Mouse (Mus musculus) neural tube, embryonic 13.5 days (tissue): Measurements from ENCODE around the gene Mgme1. TPM values are rescaled to one million over a fixed set of nuclear protein-coding genes. Genes with fewer than 3 reads are reported as not detected.

Source experiments
- ATAC-seq: fragments of 200-750 bp; cut with Nextera tagmentation; 2 replicates; pipeline ENCODE4 v1.8.0; 2017; ENCODE audit warnings: low read depth, mild to moderate bottlenecking, moderate TSS enrichment, moderate library complexity
- H3K27ac ChIP-seq: fragments of 300-500 bp; sonication (generic); replicated peaks from 2 replicates; pipeline ENCODE4 v1.5.1; 2015; ENCODE audit warnings: moderate library complexity, mild to moderate bottlenecking, inconsistent platforms
- H3K27me3 ChIP-seq: fragments of 300-500 bp; sonication (generic); 2 replicates; pipeline ENCODE4 v1.6.1; 2015; ENCODE audit warnings: mild to moderate bottlenecking, inconsistent platforms
- H3K36me3 ChIP-seq: fragments of 300-500 bp; sonication (generic); 2 replicates; pipeline ENCODE4 v1.6.1; 2015; ENCODE audit warnings: mild to moderate bottlenecking, inconsistent platforms
- H3K4me1 ChIP-seq: fragments of 300-500 bp; sonication (generic); replicated peaks from 2 replicates; pipeline ENCODE4 v1.6.1; 2015; ENCODE audit warnings: inconsistent platforms
- H3K4me2 ChIP-seq: fragments of 300-500 bp; sonication (generic); 2 replicates; pipeline ENCODE4 v1.6.1; 2015; ENCODE audit warnings: inconsistent platforms, mild to moderate bottlenecking, moderate library complexity
- H3K4me3 ChIP-seq: fragments of 300-500 bp; sonication (generic); 2 replicates; pipeline ENCODE4 v1.5.1; 2015; ENCODE audit warnings: mild to moderate bottlenecking, inconsistent platforms
- H3K9ac ChIP-seq: fragments of 300-500 bp; sonication (generic); 2 replicates; pipeline ENCODE4 v1.6.1; 2015; ENCODE audit warnings: moderate library complexity, mild to moderate bottlenecking, inconsistent platforms
- H3K9me3 ChIP-seq: fragments of 300-500 bp; sonication (generic); 2 replicates; pipeline ENCODE4 v1.6.1; 2016; ENCODE audit warnings: inconsistent platforms
- WGBS: fragments of 180-500 bp; shearing (Covaris S2); methylation state at CpG from one replicate; pipeline ENCODE4 v1.1.7; 2015; 5-methylcytosine and 5-hydroxymethylcytosine counted together
- polyA plus RNA-seq: library from polyadenylated mRNA; unstranded; fragments of >200 nt; fragmentation: Nextera tagmentation; extraction: Ambion mirVana; gene quantifications from 2 replicates; pipeline ENCODE4 v1.2.1, GENCODE M21; 2015

Mgme1 gene
- 11.4 and 12.0 TPM in 2 replicates for polyA plus RNA-seq

- Histone ChIP-seq H3K27ac (peak within 1 kb of the TSS; percentile 90), H3K9ac (peak within 1 kb of the TSS; percentile 96), H3K4me1 (peaks cover 44% of the 10 kb centered on the region), H3K4me3 (peak within 1 kb of the TSS; percentile 94), H3K4me2 (peak within 1 kb of the TSS; percentile 74), H3K9me3 (no peaks in the 10 kb centered on the region), H3K36me3 (no peaks in the 10 kb centered on the region), H3K27me3 (no peaks in the 10 kb centered on the region)
- WGBS: under 1% methylated on average over 80 of the region's 93 CpGs
- peak; percentile 98 for ATAC-seq
Observed at GRCm38 (mm10) chr2:144270507-144271420, at the start of gene Mgme1, which contains the start of gene Snx5. Gene Mgme1, plus strand, starts transcription at chr2:144270663. Gene Snx5, minus strand, starts transcription at chr2:144270906.

DNA sequence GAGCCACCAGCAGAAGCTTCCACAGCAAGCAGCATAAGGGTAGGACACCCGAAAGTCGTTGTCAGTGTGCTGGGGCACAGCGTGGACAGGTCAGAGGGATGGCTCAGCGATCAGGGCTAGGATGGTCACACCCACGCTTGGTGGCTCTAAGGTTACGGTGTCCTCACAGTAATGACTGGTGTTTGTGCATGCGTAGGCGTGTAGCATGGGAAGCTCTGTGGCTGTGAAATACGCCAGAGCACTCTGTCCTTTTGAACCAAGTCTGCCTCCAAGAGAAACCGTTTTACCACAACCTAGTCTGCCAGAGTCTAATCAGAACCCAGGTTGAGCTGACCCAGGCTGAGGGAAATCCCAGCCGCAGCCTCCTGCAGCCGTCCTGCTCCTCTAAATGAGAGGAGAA lies 46.1 kb upstream of the Mgme1 start:
- WGBS: 64% methylated on average over 12 of the region's 12 CpGs
- no peak for ATAC-seq

GRCm38 (mm10) chr2:144226906-144227586 lies 43.4 kb upstream of the Mgme1 start:
- ATAC-seq: no peak; the same call in 1 of the 2 replicates
- H3K27me3 ChIP-seq: no peaks in the 10 kb centered on the region
- 81% methylated on average over 12 of the region's 12 CpGs for WGBS
- H3K9me3 ChIP-seq: no peaks in the 10 kb centered on the region; the same call in 1 of the 2 replicates
- no peak overlapping the region for H3K27ac ChIP-seq
- no peak overlapping the region for H3K4me3 ChIP-seq
- no peak overlapping the region for H3K4me2 ChIP-seq
- H3K36me3 ChIP-seq: no peaks in the 10 kb centered on the region
- H3K9ac ChIP-seq: no peak overlapping the region
- H3K4me1 ChIP-seq: 0 out of 2 replicates have a peak, but pooled peaks cover 3% of the 10 kb centered on the region

More for the DNA sequence above, 46.1 kb upstream of the Mgme1 start:
- Histone ChIP-seq H3K36me3 (no peaks in the 10 kb centered on the region), H3K9me3 (no peaks in the 10 kb centered on the region; the same call in 1 of the 2 replicates), H3K4me3 (no peak overlapping the region), H3K9ac (no peak overlapping the region), H3K27ac (no peak overlapping the region), H3K4me1 (0 out of 2 replicates have a peak, but pooled peaks cover 3% of the 10 kb centered on the region), H3K4me2 (no peak overlapping the region), H3K27me3 (no peaks in the 10 kb centered on the region)

DNA sequence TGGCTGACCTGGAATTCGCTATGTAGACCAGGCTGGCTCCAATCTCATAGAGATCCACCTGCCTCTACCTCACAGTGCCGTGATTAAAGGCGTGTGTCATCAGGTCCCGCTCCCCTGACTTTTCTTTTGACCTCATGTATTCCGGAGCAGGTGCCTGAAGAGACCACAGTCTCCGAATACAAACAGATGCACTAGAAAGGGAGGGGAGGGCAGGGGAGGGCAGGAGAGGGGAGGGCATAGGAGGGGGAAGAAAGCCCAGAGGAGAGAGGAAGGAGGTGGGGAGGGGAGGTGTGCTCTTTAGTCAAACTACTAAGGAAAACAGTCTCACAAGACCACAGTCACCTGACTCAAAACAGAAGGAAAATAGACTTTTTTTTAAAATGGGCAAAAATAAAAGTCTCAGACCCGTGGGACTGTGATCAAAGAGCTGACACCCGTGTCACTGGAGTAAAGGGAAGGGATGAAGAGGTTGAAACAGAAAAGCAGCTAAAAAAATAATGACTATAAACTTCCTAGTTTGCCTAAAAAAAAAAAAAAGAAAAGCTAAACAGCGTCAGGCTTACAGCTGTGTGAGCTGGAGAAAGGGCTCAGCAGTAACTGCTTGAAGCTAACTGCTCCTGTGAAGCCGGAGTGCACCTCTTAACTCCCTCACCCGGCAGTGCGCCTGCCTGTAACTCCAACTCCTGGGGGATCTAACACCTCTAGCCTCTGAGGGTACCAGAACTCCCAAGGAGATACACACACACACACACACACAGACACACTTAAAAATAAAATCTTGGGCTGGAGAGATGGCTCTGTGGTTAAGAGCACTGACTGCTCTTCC lies 41.7 kb upstream of the Mgme1 start:
- H3K4me3 ChIP-seq: no peak overlapping the region
- no peaks in the 10 kb centered on the region; the same call in 1 of the 2 replicates for H3K9me3 ChIP-seq
- no peaks in the 10 kb centered on the region for H3K36me3 ChIP-seq
- no peak overlapping the region for H3K27ac ChIP-seq
- no peak overlapping the region for H3K9ac ChIP-seq
- H3K4me2 ChIP-seq: no peak overlapping the region
- 0 out of 2 replicates have a peak, but pooled peaks cover 3% of the 10 kb centered on the region for H3K4me1 ChIP-seq
- WGBS: 78% methylated on average over 12 of the region's 12 CpGs
- ATAC-seq: no peak
- H3K27me3 ChIP-seq: no peaks in the 10 kb centered on the region

DNA sequence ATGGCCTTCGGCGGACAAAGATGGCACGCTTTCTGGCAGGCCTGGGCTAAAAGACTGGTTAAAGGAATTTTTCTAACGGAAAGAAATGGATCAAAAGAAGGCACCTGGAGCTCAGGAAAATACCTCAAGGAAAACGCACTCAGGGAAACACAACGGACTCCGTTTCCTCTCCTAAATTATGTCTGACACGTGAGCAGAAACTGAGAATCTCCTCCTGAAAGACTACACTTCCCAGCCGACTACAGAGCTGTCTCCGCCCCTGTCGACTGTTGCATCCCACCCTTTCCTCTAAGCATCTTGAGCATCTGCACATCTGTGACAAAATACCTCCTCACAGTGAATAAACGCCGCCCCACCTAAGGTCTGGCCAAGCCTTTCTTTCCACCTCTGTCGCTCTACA lies 40.8 kb upstream of the Mgme1 start:
- ATAC-seq: no peak
- 88% methylated on average over 14 of the region's 14 CpGs for WGBS

GRCm38 (mm10) chr2:144230498-144230897 lies 40.0 kb upstream of the Mgme1 start:
- Histone ChIP-seq H3K36me3 (no peaks in the 10 kb centered on the region), H3K9ac (no peak overlapping the region), H3K27me3 (no peaks in the 10 kb centered on the region), H3K4me2 (no peak overlapping the region), H3K4me1 (no peaks in the 10 kb centered on the region), H3K4me3 (no peak overlapping the region), H3K27ac (no peak overlapping the region), H3K9me3 (no peaks in the 10 kb centered on the region; the same call in 1 of the 2 replicates)
- WGBS: 71% methylated on average over 7 of the region's 7 CpGs
- ATAC-seq: no peak

More for the DNA sequence above, 40.8 kb upstream of the Mgme1 start:
- H3K9me3 ChIP-seq: no peaks in the 10 kb centered on the region; the same call in 1 of the 2 replicates
- H3K4me1 ChIP-seq: no peaks in the 10 kb centered on the region
- H3K4me3 ChIP-seq: no peak overlapping the region
- no peak overlapping the region for H3K27ac ChIP-seq
- H3K27me3 ChIP-seq: no peaks in the 10 kb centered on the region
- H3K36me3 ChIP-seq: no peaks in the 10 kb centered on the region
- H3K4me2 ChIP-seq: no peak overlapping the region
- no peak overlapping the region for H3K9ac ChIP-seq

- no peak overlapping the region for H3K4me3 ChIP-seq
- H3K4me2 ChIP-seq: no peak overlapping the region
- no peak for ATAC-seq
- H3K36me3 ChIP-seq: no peaks in the 10 kb centered on the region
- no peaks in the 10 kb centered on the region; the same call in 1 of the 2 replicates for H3K9me3 ChIP-seq
- H3K27me3 ChIP-seq: no peaks in the 10 kb centered on the region
- no peaks in the 10 kb centered on the region for H3K4me1 ChIP-seq
- no peak overlapping the region for H3K9ac ChIP-seq
- H3K27ac ChIP-seq: no peak overlapping the region
- 81% methylated on average over 5 of the region's 5 CpGs for WGBS
Observed at GRCm38 (mm10) chr2:144231115-144231514, 39.3 kb upstream of the Mgme1 start.

DNA sequence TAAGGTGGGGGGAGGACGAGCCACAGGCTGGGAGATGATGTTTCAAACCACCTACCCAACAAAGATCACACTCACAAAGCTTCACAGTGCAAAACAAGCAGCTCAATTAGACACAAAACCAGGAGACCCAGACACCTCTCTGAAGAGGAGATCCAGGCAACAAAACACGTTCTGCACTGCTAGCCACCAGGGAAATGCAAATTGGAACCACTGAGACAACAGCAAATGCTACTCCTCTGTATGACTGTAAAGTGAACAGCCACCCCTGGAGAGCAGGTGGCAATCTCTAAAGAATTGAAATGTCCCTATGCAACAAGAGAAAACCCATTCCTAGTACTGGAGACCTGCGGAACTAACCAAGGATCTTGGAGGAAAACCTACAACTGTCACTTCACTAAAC lies 36.9 kb upstream of the Mgme1 start:
- WGBS: 66% methylated on average over 3 of the region's 3 CpGs
- Histone ChIP-seq H3K4me3 (no peak overlapping the region), H3K9me3 (no peaks in the 10 kb centered on the region), H3K36me3 (no peaks in the 10 kb centered on the region), H3K27me3 (no peaks in the 10 kb centered on the region), H3K27ac (no peak overlapping the region), H3K4me2 (no peak overlapping the region), H3K4me1 (no peaks in the 10 kb centered on the region; the same call in 1 of the 2 replicates), H3K9ac (no peak overlapping the region)
- ATAC-seq: no peak

- 70% methylated on average over 3 of the region's 3 CpGs for WGBS
- Histone ChIP-seq H3K9me3 (no peaks in the 10 kb centered on the region), H3K4me1 (no peaks in the 10 kb centered on the region; the same call in 1 of the 2 replicates), H3K4me3 (no peak overlapping the region), H3K4me2 (no peak overlapping the region), H3K27ac (no peak overlapping the region), H3K9ac (no peak overlapping the region), H3K27me3 (no peaks in the 10 kb centered on the region), H3K36me3 (no peaks in the 10 kb centered on the region)
- ATAC-seq: no peak
Observed at GRCm38 (mm10) chr2:144235776-144236175, 34.7 kb upstream of the Mgme1 start.

GRCm38 (mm10) chr2:144236791-144237584 lies 33.5 kb upstream of the Mgme1 start:
- no peak overlapping the region for H3K4me3 ChIP-seq
- H3K9ac ChIP-seq: no peak overlapping the region
- no peaks in the 10 kb centered on the region for H3K9me3 ChIP-seq
- no peaks in the 10 kb centered on the region for H3K36me3 ChIP-seq
- H3K4me2 ChIP-seq: no peak overlapping the region
- 61% methylated on average over 9 of the region's 9 CpGs for WGBS
- H3K4me1 ChIP-seq: no peaks in the 10 kb centered on the region; the same call in 1 of the 2 replicates
- H3K27me3 ChIP-seq: no peaks in the 10 kb centered on the region
- H3K27ac ChIP-seq: no peak overlapping the region
- no peak for ATAC-seq

DNA sequence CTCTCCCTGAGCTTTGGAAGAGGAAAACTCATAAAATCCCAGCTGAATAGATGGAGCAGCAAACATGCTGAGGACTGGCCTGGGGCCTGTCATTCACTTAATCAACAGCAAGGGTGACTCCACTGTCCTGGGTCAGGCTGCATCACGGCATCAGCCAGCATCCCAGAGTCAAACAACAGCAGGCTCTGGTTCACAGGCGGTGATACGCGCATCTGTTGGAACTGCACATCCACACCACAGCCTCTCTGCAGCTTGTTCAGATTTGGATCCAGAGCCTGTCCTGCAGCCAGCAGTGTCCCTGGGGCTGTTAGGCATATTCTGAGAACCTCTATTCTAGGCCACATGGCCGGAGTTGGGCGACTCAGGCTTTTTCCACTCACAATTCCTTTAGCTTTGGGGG lies 32.1 kb upstream of the Mgme1 start:
- H3K4me3 ChIP-seq: no peak overlapping the region
- H3K4me1 ChIP-seq: no peaks in the 10 kb centered on the region; the same call in 1 of the 2 replicates
- WGBS: 78% methylated on average over 6 of the region's 6 CpGs
- H3K9ac ChIP-seq: no peak overlapping the region
- H3K27ac ChIP-seq: no peak overlapping the region
- no peak for ATAC-seq
- no peak overlapping the region for H3K4me2 ChIP-seq
- no peaks in the 10 kb centered on the region for H3K9me3 ChIP-seq
- H3K27me3 ChIP-seq: no peaks in the 10 kb centered on the region
- H3K36me3 ChIP-seq: no peaks in the 10 kb centered on the region
